Mouse (Mus musculus) kidney, adult 2 months (tissue): ENCODE data around the gene Gm44973.

Experiments used
- CTCF ChIP-seq: fragments of 200-500 bp; conservative IDR thresholded peaks from 2 replicates; pipeline ENCODE4 v1.5.1; 2011; ENCODE audit warnings: low read depth, mild to moderate bottlenecking, control low read depth, low read length, moderate library complexity, mixed read lengths; ENCODE audit not compliant: insufficient read depth, insufficient read length
- POLR2A ChIP-seq: fragments of 200-500 bp; IDR thresholded peaks from one replicate; pipeline ENCODE4 v1.6.1; 2011; ENCODE audit warnings: low read depth, low read length, control low read depth

GRCm38 (mm10) chr7:5016920-5017319 is 1.6 kb downstream of the Gm44973 start:
- no peak for TF ChIP-seq CTCF
- TF ChIP-seq POLR2A, result no peak
